Mouse (Mus musculus): Measurements from ENCODE around the gene Ric3.

DNA sequence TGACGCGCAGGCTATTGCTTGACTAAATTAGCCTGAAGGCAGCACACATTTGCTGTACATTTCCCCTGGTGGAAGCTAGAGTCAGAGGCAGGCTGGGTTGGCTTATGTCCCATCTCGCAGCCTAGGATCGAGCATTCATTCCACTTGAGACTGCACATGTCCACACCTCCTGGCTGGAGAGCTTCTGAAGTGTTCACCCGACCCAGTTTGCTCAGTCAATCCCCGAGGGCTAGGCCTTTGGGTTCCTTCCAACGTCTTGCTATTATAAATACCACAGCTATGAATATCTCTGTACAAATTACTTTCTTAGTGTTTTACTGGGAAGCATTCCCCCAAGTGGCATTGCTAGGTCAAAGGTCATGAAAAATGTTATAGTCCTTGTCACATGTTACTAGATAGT is 89.9 kb downstream of the Ric3 start:
- TF ChIP-seq CTCF (IDR thresholded peaks at IDR 0.05; ENCODE audit: control insufficient read depth, insufficient read depth, low read length) (no peak), POLR2A (IDR thresholded peaks at IDR 0.05; ENCODE audit: borderline replicate concordance, control insufficient read depth, low read depth, low read length) (no peak)
